In the genomic region with DNA sequence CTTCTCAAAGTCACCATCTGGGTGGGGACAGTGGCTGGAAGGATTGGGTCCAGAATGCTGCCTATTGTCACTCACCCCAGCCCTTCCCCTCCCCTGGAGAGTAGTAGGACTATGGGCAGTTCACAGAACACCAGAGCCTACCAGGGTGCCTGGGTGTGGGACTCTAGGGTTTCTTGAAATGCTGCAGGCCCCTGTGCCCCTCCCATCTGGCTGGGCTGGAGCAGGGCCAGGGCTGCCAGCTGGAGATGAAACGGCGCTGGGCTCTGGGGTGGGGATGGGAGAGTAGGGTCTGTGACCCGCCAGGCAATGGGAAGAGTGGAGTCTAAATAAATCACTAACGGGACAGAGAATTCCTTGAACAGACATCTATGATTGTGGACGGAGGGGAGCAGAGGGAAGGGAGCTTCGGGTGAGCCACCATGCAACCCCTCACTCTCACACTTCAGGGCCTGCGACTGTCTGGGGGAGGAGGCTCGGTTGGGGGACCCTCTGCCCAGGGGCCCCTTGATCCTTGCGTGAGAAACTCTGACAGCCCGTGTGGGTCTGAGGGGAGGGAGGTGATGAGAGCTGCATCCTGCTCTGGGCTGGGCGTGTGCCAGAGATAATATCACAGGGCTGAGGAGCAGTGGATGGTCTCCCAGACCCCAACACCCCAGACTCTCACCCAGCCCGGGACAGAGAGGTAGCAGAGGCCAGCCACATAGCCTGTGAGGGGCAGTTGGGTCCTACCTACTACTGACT, we compare ENCODE assay signal across 9 mouse cellular contexts. TPM values are rescaled to one million over a fixed set of nuclear protein-coding genes. Genes with fewer than 3 reads are reported as not detected.
DNase-seq lines count a peak whose midpoint lies in the region; ATAC-seq lines count a peak whose summit lies in the region.
"Had no signal": no experiment of that assay in that cellular context is flagged by ENCODE, and none has a peak within 500 bp of the region (broad histone marks: within the 10 kb centered on the region; RNA-seq: fewer than 3 reads in every experiment).

No protein-coding gene starts in this region.

- H3K4me1 ChIP-seq in forebrain, embryonic 12.5 days, result peaks cover 18% of the 10 kb centered on the region
- H3K4me1 ChIP-seq in forebrain, embryonic 11.5 days (replicated peaks; ENCODE audit: control insufficient read depth, insufficient read depth, low read length), result no peaks in the 10 kb centered on the region
- H3K4me1 ChIP-seq in intestine, embryonic 15.5 days (replicated peaks), result peaks cover 21% of the 10 kb centered on the region

- WGBS in forebrain, embryonic 12.5 days, result 33% methylated on average over 12 of the region's 12 CpGs
- WGBS in forebrain, embryonic 11.5 days, result 42% methylated on average over 12 of the region's 12 CpGs
- WGBS in intestine, embryonic 15.5 days, result 21% methylated on average over 12 of the region's 12 CpGs

- H3K4me2 ChIP-seq in forebrain, embryonic 12.5 days, result no peak overlapping the region
- no peak overlapping the region for H3K4me2 ChIP-seq in forebrain, embryonic 11.5 days (ENCODE audit: low read depth, low read length, severe bottlenecking)
- H3K4me2 ChIP-seq in intestine, embryonic 15.5 days (replicated peaks), result 0 out of 2 replicates have a peak overlapping the region, but pooled peaks have one; percentile 4

- H3K27ac ChIP-seq in forebrain, embryonic 12.5 days, result no peak overlapping the region
- H3K27ac ChIP-seq in forebrain, embryonic 11.5 days (ENCODE audit: low read depth, low read length), result no peak overlapping the region
- no peak overlapping the region for H3K27ac ChIP-seq in intestine, embryonic 15.5 days
- H3K27ac ChIP-seq: left cerebral cortex, adult 2 months had no signal

- H3K4me3 ChIP-seq in forebrain, embryonic 12.5 days (replicated peaks), result no peak overlapping the region
- H3K4me3 ChIP-seq in forebrain, embryonic 11.5 days (ENCODE audit: low read depth, low read length), result no peak overlapping the region
- no peak overlapping the region for H3K4me3 ChIP-seq in intestine, embryonic 15.5 days (replicated peaks)
- H3K4me3 ChIP-seq: left cerebral cortex, adult 2 months had no signal

- no peaks in the 10 kb centered on the region for H3K36me3 ChIP-seq in forebrain, embryonic 12.5 days (replicated peaks)
- no peaks in the 10 kb centered on the region for H3K36me3 ChIP-seq in forebrain, embryonic 11.5 days (ENCODE audit: control insufficient read depth, insufficient read depth, low read length)
- no peaks in the 10 kb centered on the region for H3K36me3 ChIP-seq in intestine, embryonic 15.5 days

- no peaks in the 10 kb centered on the region for H3K9me3 ChIP-seq in forebrain, embryonic 12.5 days
- no peaks in the 10 kb centered on the region for H3K9me3 ChIP-seq in forebrain, embryonic 11.5 days (ENCODE audit: control insufficient read depth, low read length)
- no peaks in the 10 kb centered on the region for H3K9me3 ChIP-seq in intestine, embryonic 15.5 days

- H3K9ac ChIP-seq in forebrain, embryonic 12.5 days, result no peak overlapping the region
- H3K9ac ChIP-seq in forebrain, embryonic 11.5 days (ENCODE audit: low read length), result no peak overlapping the region
- no peak overlapping the region for H3K9ac ChIP-seq in intestine, embryonic 15.5 days

- peaks cover 5% of the 10 kb centered on the region; the same call in 1 of the 2 replicates for H3K27me3 ChIP-seq in forebrain, embryonic 12.5 days
- no peaks in the 10 kb centered on the region for H3K27me3 ChIP-seq in forebrain, embryonic 11.5 days (ENCODE audit: control insufficient read depth, insufficient read depth, low read length)
- H3K27me3 ChIP-seq in intestine, embryonic 15.5 days (replicated peaks), result no peaks in the 10 kb centered on the region

- ATAC-seq in forebrain, embryonic 12.5 days (ENCODE audit: low FRiP score), result peak; percentile 14; the same call in 1 of the 2 replicates
- no peak for ATAC-seq in forebrain, embryonic 11.5 days (replicated peaks; ENCODE audit: low FRiP score)
- ATAC-seq in intestine, embryonic 15.5 days, result peak; percentile 23; the same call in 1 of the 2 replicates
- no peak for ATAC-seq in frontal cortex, adult (ENCODE audit: low TSS enrichment)

- no peak for DNase-seq in forebrain, embryonic 11.5 days (ENCODE audit: low spot score)
- DNase-seq in kidney, postnatal 10 days, result peak; percentile 67
- DNase-seq in kidney, adult 18-20 months, result no peak
- peak; percentile 51 for DNase-seq in ES-CJ7 (ENCODE audit: low read depth, low spot score)
- no peak for DNase-seq in testis, postnatal 14 days (ENCODE audit: low spot score)

RNA-seq across cellular contexts. Expression of gene Wnt11, which starts 32.3 kb away (rescaled TPM):
- polyA plus RNA-seq in forebrain, embryonic 12.5 days (2016; fragmentation: Nextera tagmentation; extraction: Ambion mirVana), result 1.7 and 2.6 TPM in 2 replicates
- polyA plus RNA-seq in forebrain, embryonic 11.5 days (2014; fragmentation: Nextera tagmentation; extraction: Ambion mirVana), result 0.76 and 1.0 TPM in 2 replicates
- 1.7 and 1.8 TPM in 2 replicates for polyA plus RNA-seq in intestine, embryonic 15.5 days (2015; fragmentation: Nextera tagmentation; extraction: Ambion mirVana)

Comparison
In these comparisons a context has a peak if more than half of its experiments do, and no peak if none do; other contexts are left out.
1. ATAC-seq: peak in forebrain, embryonic 12.5 days (single experiment) and intestine, embryonic 15.5 days (single experiment); none in forebrain, embryonic 11.5 days (single experiment) and frontal cortex, adult (single experiment).
2. DNase-seq: peak in kidney, postnatal 10 days (single experiment) and ES-CJ7 (single experiment); none in forebrain, embryonic 11.5 days (single experiment), kidney, adult 18-20 months (single experiment) and testis, postnatal 14 days (single experiment).